Mouse (Mus musculus) MEL (cell line): ENCODE measurements around the gene Clec1b. TPM values are rescaled to one million over a fixed set of nuclear protein-coding genes. Genes with fewer than 3 reads are reported as not detected.

ENCODE experiments used
- DNase-seq: peaks from one replicate; pipeline ENCODE4 v3.0.0; 2011; ENCODE audit warnings: low read depth, low spot score
- H3K27ac ChIP-seq: 2 replicates; pipeline ENCODE4 v1.5.1; 2012; ENCODE audit warnings: low read depth, mild to moderate bottlenecking, control low read depth, low read length, moderate library complexity; ENCODE audit not compliant: control insufficient read depth
- H3K27me3 ChIP-seq, 2 experiments: fragments of 150-350 bp in 1 of 2; sonication (generic) in 1 of 2; 2 replicates each; pipeline ENCODE4 v1.6.1; 2012; ENCODE audit warnings: low read length in 2 of 2, mild to moderate bottlenecking in 2 of 2, improper control_type of control experiment in 1 of 2, moderate library complexity in 1 of 2; ENCODE audit not compliant: insufficient read depth in 2 of 2, control insufficient read depth in 1 of 2
- H3K36me3 ChIP-seq, 2 experiments: 2 replicates each; pipeline ENCODE4 v1.6.1; 2012 to 2014; ENCODE audit warnings: low read length in 2 of 2, improper control_type of control experiment in 1 of 2, inconsistent platforms in 1 of 2, mild to moderate bottlenecking in 1 of 2; ENCODE audit not compliant: insufficient read depth in 2 of 2, control insufficient read depth in 1 of 2
- H3K4me1 ChIP-seq, 2 experiments: fragments of 150-350 bp in 1 of 2; sonication (generic) in 1 of 2; 2 replicates each; pipeline ENCODE4 v1.6.1; 2012; ENCODE audit warnings: low read length in 2 of 2, improper control_type of control experiment in 1 of 2, mild to moderate bottlenecking in 1 of 2; ENCODE audit not compliant: insufficient read depth in 2 of 2, control insufficient read depth in 1 of 2
- H3K4me3 ChIP-seq, 2 experiments: fragments of 150-350 bp in 1 of 2; sonication (generic) in 1 of 2; 2 replicates each; pipeline ENCODE4 v1.5.1; 2012; ENCODE audit warnings: low read depth in 2 of 2, low read length in 2 of 2, mild to moderate bottlenecking in 2 of 2, moderate library complexity in 2 of 2, control low read depth in 1 of 2, improper control_type of control experiment in 1 of 2; ENCODE audit not compliant: control insufficient read depth in 1 of 2, insufficient read depth in 1 of 2
- H3K79me2 ChIP-seq: 2 replicates; pipeline ENCODE4 v1.6.1; 2012; ENCODE audit warnings: mild to moderate bottlenecking, low read length, moderate library complexity; ENCODE audit not compliant: control insufficient read depth, poor library complexity, insufficient read depth
- H3K9ac ChIP-seq: 2 replicates; pipeline ENCODE4 v1.6.1; 2012; ENCODE audit warnings: low read depth, mild to moderate bottlenecking, control low read depth, low read length, moderate library complexity; ENCODE audit not compliant: control insufficient read depth, poor library complexity, severe bottlenecking
- H3K9me3 ChIP-seq: fragments of 150-350 bp; sonication (generic); replicated peaks from 2 replicates; pipeline ENCODE4 v1.6.1; 2012; ENCODE audit warnings: mild to moderate bottlenecking, low read length, improper control_type of control experiment, moderate library complexity; ENCODE audit not compliant: insufficient read depth
- BHLHE40 ChIP-seq: IDR thresholded peaks from 2 replicates; pipeline ENCODE4 v1.6.1; 2012; ENCODE audit warnings: low read depth, mild to moderate bottlenecking, inconsistent platforms, low read length, improper control_type of control experiment, borderline replicate concordance
- CHD2 ChIP-seq: IDR thresholded peaks from 2 replicates; pipeline ENCODE4 v1.6.1; 2011; ENCODE audit warnings: low read length, improper control_type of control experiment
- ETS1 ChIP-seq: IDR thresholded peaks from 2 replicates; pipeline ENCODE4 v1.6.1; 2012; ENCODE audit warnings: low read depth, mild to moderate bottlenecking, inconsistent platforms, low read length, improper control_type of control experiment, moderate library complexity
- GABPA ChIP-seq: IDR thresholded peaks from 2 replicates; pipeline ENCODE4 v1.6.1; 2012; ENCODE audit warnings: low read depth, mild to moderate bottlenecking, inconsistent platforms, low read length, improper control_type of control experiment, moderate library complexity
- HCFC1 ChIP-seq: IDR thresholded peaks from 2 replicates; pipeline ENCODE4 v1.6.1; 2012; ENCODE audit warnings: low read depth, mild to moderate bottlenecking, inconsistent platforms, low read length, improper control_type of control experiment, moderate library complexity
- JUND ChIP-seq: IDR thresholded peaks from 2 replicates; pipeline ENCODE4 v1.6.1; 2011; ENCODE audit warnings: low read depth, mild to moderate bottlenecking, improper control_type of control experiment, low read length
- MAFK ChIP-seq: IDR thresholded peaks from 2 replicates; pipeline ENCODE4 v1.6.1; 2011; ENCODE audit warnings: low read depth, mild to moderate bottlenecking, low read length, improper control_type of control experiment, borderline replicate concordance
- MYB ChIP-seq: IDR thresholded peaks from 2 replicates; pipeline ENCODE4 v1.6.1; 2011; ENCODE audit warnings: mild to moderate bottlenecking, low read depth, low read length, improper control_type of control experiment
- MYC ChIP-seq: IDR thresholded peaks from 2 replicates; pipeline ENCODE4 v1.6.1; 2011; ENCODE audit warnings: low read depth, mild to moderate bottlenecking, low read length, improper control_type of control experiment, moderate library complexity
- POLR2AphosphoS5 ChIP-seq: IDR thresholded peaks from 2 replicates; pipeline ENCODE4 v1.6.1; 2012; ENCODE audit warnings: low read depth, borderline replicate concordance, mild to moderate bottlenecking, inconsistent platforms, low read length, moderate library complexity, mixed read lengths
- RAD21 ChIP-seq: IDR thresholded peaks from 2 replicates; pipeline ENCODE4 v1.6.1; 2011; ENCODE audit warnings: mild to moderate bottlenecking, low read depth, low read length, improper control_type of control experiment
- TAL1 ChIP-seq: IDR thresholded peaks from 2 replicates; pipeline ENCODE4 v1.6.1; 2012; ENCODE audit warnings: mild to moderate bottlenecking, inconsistent platforms, low read length, moderate library complexity, mixed read lengths
- UBTF ChIP-seq: IDR thresholded peaks from 2 replicates; pipeline ENCODE4 v1.6.1; 2012; ENCODE audit warnings: low read depth, mild to moderate bottlenecking, inconsistent platforms, low read length, improper control_type of control experiment, moderate library complexity, borderline replicate concordance; ENCODE audit not compliant: insufficient read depth
- USF1 ChIP-seq: IDR thresholded peaks from 2 replicates; pipeline ENCODE4 v1.6.1; 2014; ENCODE audit warnings: low read depth, mild to moderate bottlenecking, inconsistent platforms, low read length, improper control_type of control experiment, moderate library complexity
- USF2 ChIP-seq, 2 experiments: IDR thresholded peaks; 2 replicates each; pipeline ENCODE4 v1.6.1; 2011 to 2012; ENCODE audit warnings: improper control_type of control experiment in 2 of 2, low read length in 2 of 2, borderline replicate concordance in 1 of 2, inconsistent platforms in 1 of 2, low read depth in 1 of 2, mild to moderate bottlenecking in 1 of 2; ENCODE audit not compliant: insufficient read depth in 1 of 2
- ZC3H11A ChIP-seq: IDR thresholded peaks from 2 replicates; pipeline ENCODE4 v1.6.1; 2012; ENCODE audit warnings: low read depth, mild to moderate bottlenecking, inconsistent platforms, low read length, improper control_type of control experiment
- ZKSCAN1 ChIP-seq: IDR thresholded peaks from 2 replicates; pipeline ENCODE4 v1.6.1; 2012; ENCODE audit warnings: low read depth, mild to moderate bottlenecking, inconsistent platforms, low read length, improper control_type of control experiment, moderate library complexity
- ZNF384 ChIP-seq: IDR thresholded peaks from 2 replicates; pipeline ENCODE4 v1.6.1; 2012; ENCODE audit warnings: low read depth, mild to moderate bottlenecking, inconsistent platforms, low read length, improper control_type of control experiment
- polyA plus RNA-seq, 2 experiments: library from polyadenylated mRNA; stranded (reverse) in 1 of 2; unstranded in 1 of 2; fragments of >175 nt in 1 of 2; fragments of >200 nt in 1 of 2; gene quantifications; 2 replicates each; pipeline versions ENCODE4 v1.2.1 to v1.2.4; 2012; ENCODE audit warnings: low replicate concordance in 2 of 2, low read depth in 1 of 2; ENCODE audit not compliant: insufficient read length in 2 of 2, insufficient read depth in 1 of 2, missing spikeins in 1 of 2
- total RNA-seq: library from RNA; depleted of rRNA; stranded (reverse); fragments of 300-350 nt; gene quantifications from 2 replicates; pipeline ENCODE4 v1.2.3, GENCODE M21; 2012

Clec1b gene
- total and polyA plus RNA-seq, 3 experiments, result not detected

GRCm38 (mm10) chr6:129374937-129375471 lies 22.1 kb upstream of the Clec1b start:
- Histone ChIP-seq H3K36me3 (no peaks in the 10 kb centered on the region), H3K9me3 (no peaks in the 10 kb centered on the region), H3K27ac (no peak overlapping the region), H3K4me3 (no peak overlapping the region), H3K4me1 (no peaks in the 10 kb centered on the region), H3K27me3 (peaks cover 0 to 3% of the 10 kb centered on the region in 2 experiments; a peak in 3 of 4 replicates), H3K9ac (no peak overlapping the region), H3K79me2 (no peaks in the 10 kb centered on the region)
- no peak for DNase-seq
- TF ChIP-seq USF1, result no peak
- peak; percentile 89 for TF ChIP-seq MAFK
- no peak for TF ChIP-seq UBTF
- no peak for TF ChIP-seq ETS1

DNA sequence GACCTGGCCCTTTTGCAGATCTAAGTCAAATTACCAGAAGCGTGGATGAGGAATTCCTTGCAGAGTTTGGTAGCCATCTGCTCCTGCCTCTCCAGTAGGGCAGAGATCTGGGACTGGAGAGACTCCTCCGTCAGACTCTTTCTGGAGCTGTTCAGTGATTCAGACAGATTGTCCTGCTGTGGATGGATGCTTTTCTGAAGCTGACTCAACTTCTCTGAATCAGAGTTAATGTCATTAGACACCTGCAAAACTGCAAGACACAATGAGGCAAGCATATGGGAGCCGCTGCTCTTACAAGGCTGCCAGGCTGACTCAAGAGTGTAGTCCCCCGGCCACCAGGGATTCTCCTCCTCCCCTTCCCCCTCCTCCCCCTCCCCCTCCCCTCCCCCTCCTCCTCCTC lies 16.6 kb upstream of the Clec1b start:
- H3K27ac ChIP-seq, result no peak overlapping the region
- H3K4me1 ChIP-seq, result no peaks in the 10 kb centered on the region
- H3K79me2 ChIP-seq, result no peaks in the 10 kb centered on the region
- no peak for TF ChIP-seq GABPA
- TF ChIP-seq ZC3H11A, result no peak
- no peak for TF ChIP-seq USF1
- no peak for TF ChIP-seq BHLHE40
- TF ChIP-seq TAL1, result no peak
- no peak for TF ChIP-seq CHD2
- no peak for TF ChIP-seq MAFK
- no peak for TF ChIP-seq ZNF384
- no peak for TF ChIP-seq USF2 (IDR thresholded peaks at IDR 0.05; ENCODE audit: borderline replicate concordance in 1 of 2, insufficient read depth in 1 of 2, low read depth in 1 of 2, low read length in 2 of 2)
- no peak for TF ChIP-seq ZKSCAN1
- TF ChIP-seq RAD21, result no peak
- TF ChIP-seq MYC, result no peak
- no peaks in the 10 kb centered on the region for H3K9me3 ChIP-seq
- no peak for DNase-seq
- H3K9ac ChIP-seq, result no peak overlapping the region
- no peaks in the 10 kb centered on the region; a peak in 1 of 4 replicates for H3K27me3 ChIP-seq
- H3K4me3 ChIP-seq, result no peak overlapping the region
- H3K36me3 ChIP-seq, result no peaks in the 10 kb centered on the region

DNA sequence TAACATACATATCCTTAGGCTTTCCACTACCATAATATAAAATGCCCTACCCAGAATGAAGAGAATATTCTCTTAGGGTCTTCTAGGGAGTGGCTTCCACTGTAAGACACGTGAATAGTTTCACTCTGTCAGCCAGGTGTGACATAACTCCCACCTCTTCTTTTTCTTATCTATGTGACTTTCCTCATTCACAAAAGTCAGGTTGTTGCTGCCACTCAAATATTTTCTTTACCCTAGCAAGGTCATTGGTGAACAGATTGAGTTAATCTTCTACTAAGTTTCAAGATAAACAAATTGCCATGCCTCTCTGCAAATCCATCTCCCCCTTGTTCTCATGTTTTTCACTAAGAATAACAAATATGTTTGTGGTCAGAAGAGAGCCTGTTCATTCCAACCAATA lies 15.4 kb upstream of the Clec1b start:
- H3K79me2 ChIP-seq, result no peaks in the 10 kb centered on the region
- no peak for DNase-seq
- no peak for TF ChIP-seq POLR2AphosphoS5
- no peak for TF ChIP-seq CHD2
- TF ChIP-seq JUND, result no peak
- TF ChIP-seq UBTF, result no peak
- no peak for TF ChIP-seq MYB
- TF ChIP-seq HCFC1, result no peak
- no peak for TF ChIP-seq ZNF384
- TF ChIP-seq ETS1, result no peak
- no peak for TF ChIP-seq USF2 (IDR thresholded peaks at IDR 0.05; ENCODE audit: borderline replicate concordance in 1 of 2, insufficient read depth in 1 of 2, low read depth in 1 of 2, low read length in 2 of 2)
- TF ChIP-seq USF1, result no peak
- TF ChIP-seq ZKSCAN1, result no peak
- no peaks in the 10 kb centered on the region for H3K36me3 ChIP-seq
- no peak overlapping the region for H3K4me3 ChIP-seq
- H3K9ac ChIP-seq, result no peak overlapping the region
- H3K4me1 ChIP-seq, result no peaks in the 10 kb centered on the region
- H3K27me3 ChIP-seq, result no peaks in the 10 kb centered on the region; a peak in 1 of 4 replicates
- H3K9me3 ChIP-seq, result no peaks in the 10 kb centered on the region
- no peak overlapping the region for H3K27ac ChIP-seq
